Mouse (Mus musculus): ENCODE data around the gene Hist1h4f. TPM values are rescaled to one million over a fixed set of nuclear protein-coding genes. Genes with fewer than 3 reads are reported as not detected.

Hist1h4f gene
- polyA plus RNA-seq, 1 experiment from 2014 or later = 1.3 TPM

GRCm38 (mm10) chr13:23505662-23506345, 45.6 kb downstream of the Hist1h4f start:
- no peak overlapping the region for H3K27ac ChIP-seq (ENCODE audit: low read depth)
- ATAC-seq (replicated peaks; ENCODE audit: low FRiP score, low TSS enrichment, low read depth) (no peak), DNase-seq (ENCODE audit: low spot score) (no peak)
- no peaks in the 10 kb centered on the region for H3K9me3 ChIP-seq (ENCODE audit: control insufficient read depth, low read length)
- H3K4me3 ChIP-seq (ENCODE audit: low read depth, low read length) = peak overlapping the region; percentile 17
- no peaks in the 10 kb centered on the region for H3K27me3 ChIP-seq (replicated peaks; ENCODE audit: control insufficient read depth, insufficient read depth, low read length)
- WGBS = 12% methylated on average over 14 of the region's 14 CpGs
- H3K9ac ChIP-seq (ENCODE audit: low read length) = no peak overlapping the region
- H3K4me1 ChIP-seq (replicated peaks; ENCODE audit: control insufficient read depth, insufficient read depth, low read length) = peaks cover 22% of the 10 kb centered on the region
- H3K4me2 ChIP-seq (ENCODE audit: low read length) = peak overlapping the region; percentile 51
- H3K36me3 ChIP-seq (ENCODE audit: control insufficient read depth, insufficient read depth, low read length) = no peaks in the 10 kb centered on the region

- peak; percentile 80 for DNase-seq (ENCODE audit: low spot score)
- Histone ChIP-seq H3K4me1 (replicated peaks; ENCODE audit: control insufficient read depth, insufficient read depth, low read length) (peaks cover 19% of the 10 kb centered on the region), H3K27me3 (replicated peaks; ENCODE audit: control insufficient read depth, insufficient read depth, low read length) (no peaks in the 10 kb centered on the region), H3K4me3 (ENCODE audit: low read depth, low read length) (no peak overlapping the region), H3K9me3 (ENCODE audit: control insufficient read depth, low read length) (no peaks in the 10 kb centered on the region), H3K4me2 (ENCODE audit: low read length) (peak overlapping the region; percentile 29; the same call in 1 of the 2 replicates), H3K9ac (ENCODE audit: low read length) (no peak overlapping the region), H3K27ac (ENCODE audit: low read depth) (no peak overlapping the region), H3K36me3 (ENCODE audit: control insufficient read depth, insufficient read depth, low read length) (no peaks in the 10 kb centered on the region)
- ATAC-seq (replicated peaks; ENCODE audit: low FRiP score, low TSS enrichment, low read depth) = no peak
- WGBS = 7% methylated on average over 9 of the region's 9 CpGs
Measured at GRCm38 (mm10) chr13:23503797-23504196, 47.7 kb downstream of the Hist1h4f start.

GRCm38 (mm10) chr13:23502916-23503315, 48.5 kb downstream of the Hist1h4f start:
- Histone ChIP-seq H3K4me3 (ENCODE audit: low read depth, low read length) (no peak overlapping the region), H3K36me3 (ENCODE audit: control insufficient read depth, insufficient read depth, low read length) (no peaks in the 10 kb centered on the region), H3K4me1 (replicated peaks; ENCODE audit: control insufficient read depth, insufficient read depth, low read length) (peaks cover 21% of the 10 kb centered on the region), H3K9me3 (ENCODE audit: control insufficient read depth, low read length) (no peaks in the 10 kb centered on the region), H3K27ac (ENCODE audit: low read depth) (no peak overlapping the region), H3K4me2 (ENCODE audit: low read length) (no peak overlapping the region), H3K27me3 (replicated peaks; ENCODE audit: control insufficient read depth, insufficient read depth, low read length) (no peaks in the 10 kb centered on the region), H3K9ac (ENCODE audit: low read length) (no peak overlapping the region)
- no peak for ATAC-seq (replicated peaks; ENCODE audit: low FRiP score, low TSS enrichment, low read depth)
- no peak for DNase-seq (ENCODE audit: low spot score)
- 54% methylated on average over 4 of the region's 4 CpGs for WGBS

- WGBS = 42% methylated on average over 9 of the region's 9 CpGs
- no peak overlapping the region for H3K27ac ChIP-seq (ENCODE audit: low read depth)
- no peak overlapping the region for H3K4me3 ChIP-seq (ENCODE audit: low read depth, low read length)
Measured at GRCm38 (mm10) chr13:23502031-23502567, 49.3 kb downstream of the Hist1h4f start.

GRCm38 (mm10) chr13:23501511-23501910, 49.9 kb downstream of the Hist1h4f start:
- DNase-seq (ENCODE audit: low spot score) (no peak), ATAC-seq (replicated peaks; ENCODE audit: low FRiP score, low TSS enrichment, low read depth) (no peak)
- Histone ChIP-seq H3K27me3 (replicated peaks; ENCODE audit: control insufficient read depth, insufficient read depth, low read length) (no peaks in the 10 kb centered on the region), H3K36me3 (ENCODE audit: control insufficient read depth, insufficient read depth, low read length) (no peaks in the 10 kb centered on the region), H3K4me1 (replicated peaks; ENCODE audit: control insufficient read depth, insufficient read depth, low read length) (peaks cover 28% of the 10 kb centered on the region), H3K9me3 (ENCODE audit: control insufficient read depth, low read length) (no peaks in the 10 kb centered on the region), H3K9ac (ENCODE audit: low read length) (no peak overlapping the region), H3K4me2 (ENCODE audit: low read length) (peak overlapping the region; percentile 42), H3K4me3 (ENCODE audit: low read depth, low read length) (no peak overlapping the region), H3K27ac (ENCODE audit: low read depth) (no peak overlapping the region)
- WGBS = 27% methylated on average over 5 of the region's 5 CpGs

More at GRCm38 (mm10) chr13:23502031-23502567, 49.3 kb downstream of the Hist1h4f start:
- Histone ChIP-seq H3K27me3 (replicated peaks; ENCODE audit: control insufficient read depth, insufficient read depth, low read length) (no peaks in the 10 kb centered on the region), H3K4me1 (replicated peaks; ENCODE audit: control insufficient read depth, insufficient read depth, low read length) (peaks cover 24% of the 10 kb centered on the region), H3K9ac (ENCODE audit: low read length) (no peak overlapping the region), H3K36me3 (ENCODE audit: control insufficient read depth, insufficient read depth, low read length) (no peaks in the 10 kb centered on the region), H3K9me3 (ENCODE audit: control insufficient read depth, low read length) (no peaks in the 10 kb centered on the region), H3K4me2 (ENCODE audit: low read length) (peak overlapping the region; percentile 42)
- no peak for DNase-seq (ENCODE audit: low spot score)
- ATAC-seq (replicated peaks; ENCODE audit: low FRiP score, low TSS enrichment, low read depth) = no peak

Small RNA genes lying within 50 kb of the gene (microRNA-seq; reads per million reads assigned to microRNA genes)
- gene Gm44297 (not detected), gene Gm44359 (not detected), gene Gm44394 (not detected), gene n-TStga1 (0.85 reads per million, percentile 4 among the genes with 10 or more reads in this experiment)

Other genes with a start within 250 kb of the Hist1h4f start
- 39.5 and 49.8 TPM in 2 replicates for gene Zfp322a, start 182.4 kb downstream of the Hist1h4f start, polyA plus RNA-seq (2014; fragmentation: Nextera tagmentation; extraction: Ambion mirVana)
- 11.9 and 13.8 TPM in 2 replicates for gene Abt1, start 127.8 kb downstream of the Hist1h4f start, polyA plus RNA-seq (2014; fragmentation: Nextera tagmentation; extraction: Ambion mirVana)
- gene Btn1a1, start 85.7 kb downstream of the Hist1h4f start, polyA plus RNA-seq (2014; fragmentation: Nextera tagmentation; extraction: Ambion mirVana) = 0.05 and 0.11 TPM in 2 replicates
- gene Btn2a2, start 62.8 kb downstream of the Hist1h4f start, polyA plus RNA-seq (2014; fragmentation: Nextera tagmentation; extraction: Ambion mirVana) = 0.14 and 0.52 TPM in 2 replicates
- gene Hist1h4h, start 20.6 kb downstream of the Hist1h4f start, polyA plus RNA-seq (2014; fragmentation: Nextera tagmentation; extraction: Ambion mirVana) = 6.5 and 6.9 TPM in 2 replicates
- gene Hist1h2af, start 17.7 kb downstream of the Hist1h4f start, polyA plus RNA-seq (2014; fragmentation: Nextera tagmentation; extraction: Ambion mirVana) = 12.1 and 15.7 TPM in 2 replicates
- 6.1 and 8.1 TPM in 2 replicates for gene Hist1h3g, start 16.2 kb downstream of the Hist1h4f start, polyA plus RNA-seq (2014; fragmentation: Nextera tagmentation; extraction: Ambion mirVana)
- 0.47 and 1.1 TPM in 2 replicates for gene Hist1h2bh, start 8.3 kb downstream of the Hist1h4f start, polyA plus RNA-seq (2014; fragmentation: Nextera tagmentation; extraction: Ambion mirVana)
- 1.1 and 1.2 TPM in 2 replicates for gene Hist1h3f, start 7.6 kb downstream of the Hist1h4f start, polyA plus RNA-seq (2014; fragmentation: Nextera tagmentation; extraction: Ambion mirVana)
- 0.64 and 0.90 TPM in 2 replicates for gene Hist1h1d, start 1.6 kb upstream of the Hist1h4f start, polyA plus RNA-seq (2014; fragmentation: Nextera tagmentation; extraction: Ambion mirVana)
- gene Hist1h3e, start 10.7 kb upstream of the Hist1h4f start, polyA plus RNA-seq (2014; fragmentation: Nextera tagmentation; extraction: Ambion mirVana) = 9.3 and 9.7 TPM in 2 replicates
- 106 and 114 TPM in 2 replicates for gene Hist1h2ae, start 19.6 kb upstream of the Hist1h4f start, polyA plus RNA-seq (2014; fragmentation: Nextera tagmentation; extraction: Ambion mirVana)
- gene Hist1h2bg, start 19.7 kb upstream of the Hist1h4f start, polyA plus RNA-seq (2014; fragmentation: Nextera tagmentation; extraction: Ambion mirVana) = 6.1 and 7.6 TPM in 2 replicates
- gene Hist1h2bf, start 22.5 kb upstream of the Hist1h4f start, polyA plus RNA-seq (2014; fragmentation: Nextera tagmentation; extraction: Ambion mirVana) = 7.0 and 7.1 TPM in 2 replicates
- gene Hist1h2ad, start 22.7 kb upstream of the Hist1h4f start, polyA plus RNA-seq (2014; fragmentation: Nextera tagmentation; extraction: Ambion mirVana) = 2.2 and 4.2 TPM in 2 replicates
- gene Hist1h3d, start 24.1 kb upstream of the Hist1h4f start, polyA plus RNA-seq (2014; fragmentation: Nextera tagmentation; extraction: Ambion mirVana) = 9.6 and 12.5 TPM in 2 replicates
- gene Hist1h4d, start 29.9 kb upstream of the Hist1h4f start, polyA plus RNA-seq (2014; fragmentation: Nextera tagmentation; extraction: Ambion mirVana) = 111 and 114 TPM in 2 replicates
- 1.5 and 1.9 TPM in 2 replicates for gene Hist1h2be, start 69.5 kb upstream of the Hist1h4f start, polyA plus RNA-seq (2014; fragmentation: Nextera tagmentation; extraction: Ambion mirVana)
- 16.6 and 19.2 TPM in 2 replicates for gene Hist1h1e, start 70.9 kb upstream of the Hist1h4f start, polyA plus RNA-seq (2014; fragmentation: Nextera tagmentation; extraction: Ambion mirVana)
- 1.4 and 1.6 TPM in 2 replicates for gene Hist1h2ac, start 132.3 kb upstream of the Hist1h4f start, polyA plus RNA-seq (2014; fragmentation: Nextera tagmentation; extraction: Ambion mirVana)
- gene Hist1h2bc, start 132.6 kb upstream of the Hist1h4f start, polyA plus RNA-seq (2014; fragmentation: Nextera tagmentation; extraction: Ambion mirVana) = 46.3 and 57.5 TPM in 2 replicates
- 0.27 TPM in 1 of 2 replicates, not detected in the other for gene Hist1h1t, start 144.2 kb upstream of the Hist1h4f start, polyA plus RNA-seq (2014; fragmentation: Nextera tagmentation; extraction: Ambion mirVana)
- gene Hist1h4c, start 146.8 kb upstream of the Hist1h4f start, polyA plus RNA-seq (2014; fragmentation: Nextera tagmentation; extraction: Ambion mirVana) = 6.7 and 10.4 TPM in 2 replicates
- gene Hfe, start 159.2 kb upstream of the Hist1h4f start, polyA plus RNA-seq (2014; fragmentation: Nextera tagmentation; extraction: Ambion mirVana) = 7.2 and 7.8 TPM in 2 replicates
- 24.4 and 30.8 TPM in 2 replicates for gene Hist1h1c, start 187.2 kb upstream of the Hist1h4f start, polyA plus RNA-seq (2014; fragmentation: Nextera tagmentation; extraction: Ambion mirVana)
- gene Hist1h3c, start 194.0 kb upstream of the Hist1h4f start, polyA plus RNA-seq (2014; fragmentation: Nextera tagmentation; extraction: Ambion mirVana) = 6.9 and 7.9 TPM in 2 replicates
- gene Hist1h2bb, start 195.1 kb upstream of the Hist1h4f start, polyA plus RNA-seq (2014; fragmentation: Nextera tagmentation; extraction: Ambion mirVana) = 2.5 and 5.0 TPM in 2 replicates
- 49.6 and 49.8 TPM in 2 replicates for gene Hist1h2ab, start 199.5 kb upstream of the Hist1h4f start, polyA plus RNA-seq (2014; fragmentation: Nextera tagmentation; extraction: Ambion mirVana)
- 13.9 and 15.5 TPM in 2 replicates for gene Hist1h3b, start 200.6 kb upstream of the Hist1h4f start, polyA plus RNA-seq (2014; fragmentation: Nextera tagmentation; extraction: Ambion mirVana)
- gene Hist1h4b, start 205.4 kb upstream of the Hist1h4f start, polyA plus RNA-seq (2014; fragmentation: Nextera tagmentation; extraction: Ambion mirVana) = 3.9 and 6.4 TPM in 2 replicates
- 0.65 and 1.3 TPM in 2 replicates for gene Hist1h4a, start 209.6 kb upstream of the Hist1h4f start, polyA plus RNA-seq (2014; fragmentation: Nextera tagmentation; extraction: Ambion mirVana)
- 8.4 and 10.0 TPM in 2 replicates for gene Hist1h3a, start 210.7 kb upstream of the Hist1h4f start, polyA plus RNA-seq (2014; fragmentation: Nextera tagmentation; extraction: Ambion mirVana)
- 3.1 and 4.2 TPM in 2 replicates for gene Hist1h1a, start 212.0 kb upstream of the Hist1h4f start, polyA plus RNA-seq (2014; fragmentation: Nextera tagmentation; extraction: Ambion mirVana)
- 0.12 TPM in 1 of 2 replicates, not detected in the other for gene Trim38, start 218.3 kb upstream of the Hist1h4f start, polyA plus RNA-seq (2014; fragmentation: Nextera tagmentation; extraction: Ambion mirVana)

Measured in intestine, embryonic 14.5 days (tissue).